Mouse (Mus musculus) liver, postnatal 0 days (tissue): Measurements from ENCODE around the gene Pbx3.

Experiments used
- CTCF ChIP-seq: sonication (generic); IDR thresholded peaks from 2 replicates; pipeline ENCODE4 v1.5.1; 2016; ENCODE audit warnings: antibody characterized with exemption, low read depth
- EP300 ChIP-seq: IDR thresholded peaks from 2 replicates; pipeline ENCODE4 v1.6.1; 2016; ENCODE audit warnings: antibody characterized with exemption, low read depth, mild to moderate bottlenecking

DNA sequence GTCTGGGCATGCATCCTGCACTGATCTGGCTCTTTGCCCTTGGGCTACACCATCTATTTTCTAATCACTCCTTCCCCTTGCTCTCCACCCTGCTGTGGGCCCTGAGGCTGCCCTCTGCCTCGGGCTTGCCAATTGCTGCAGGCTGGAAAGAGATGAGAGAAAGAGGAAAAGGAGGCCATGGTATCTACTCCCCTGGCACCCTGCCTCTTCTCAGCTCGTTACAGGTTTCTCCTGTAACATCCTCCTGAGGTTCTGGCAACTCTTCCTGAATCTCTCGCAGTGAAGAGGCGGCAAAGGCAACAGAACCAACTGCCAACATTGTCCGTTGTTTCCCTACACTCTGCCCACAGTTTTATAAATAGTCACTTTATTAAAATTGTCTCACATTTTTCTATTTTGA is 179.7 kb downstream of the Pbx3 start:
- TF ChIP-seq CTCF = no peak
- no peak for TF ChIP-seq EP300
